Mouse (Mus musculus) mammary gland, adult 2 months (tissue): ENCODE measurements around the gene Scgb2b17. TPM values are rescaled to one million over a fixed set of nuclear protein-coding genes. Genes with fewer than 3 reads are reported as not detected.

Experiments used
- polyA plus RNA-seq: library from polyadenylated mRNA; depleted of rRNA; stranded (reverse); fragments of >200 nt; gene quantifications from 2 replicates; pipeline ENCODE4 v1.2.3, GENCODE M21; 2012; ENCODE audit warnings: low replicate concordance; rRNA removed

Gene Scgb2b17
- not detected in 2 replicates for polyA plus RNA-seq

DNA sequence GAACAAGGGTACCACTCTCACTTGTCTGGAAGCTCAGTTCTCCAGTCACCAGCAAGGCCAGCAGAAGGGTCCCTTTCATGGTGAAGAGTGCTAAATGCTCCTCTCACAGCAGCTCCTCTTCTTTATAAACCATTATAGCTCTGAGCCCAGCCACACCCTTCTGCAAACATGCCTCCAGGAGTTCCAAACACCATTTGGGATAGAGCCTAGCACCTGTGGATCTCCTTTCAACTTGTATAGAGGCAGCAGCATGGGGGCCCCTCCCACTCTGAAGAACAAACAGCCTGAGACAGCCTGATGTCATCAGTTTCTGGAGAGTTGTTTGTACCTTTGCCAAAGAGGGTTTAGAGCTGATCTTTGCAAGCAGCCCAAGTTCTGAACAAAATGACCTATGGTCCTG, at the start of gene Scgb2b17:
TSS of gene Scgb2b17 (minus strand) at position 101 of the 400 bp plus-strand sequence.

DNA sequence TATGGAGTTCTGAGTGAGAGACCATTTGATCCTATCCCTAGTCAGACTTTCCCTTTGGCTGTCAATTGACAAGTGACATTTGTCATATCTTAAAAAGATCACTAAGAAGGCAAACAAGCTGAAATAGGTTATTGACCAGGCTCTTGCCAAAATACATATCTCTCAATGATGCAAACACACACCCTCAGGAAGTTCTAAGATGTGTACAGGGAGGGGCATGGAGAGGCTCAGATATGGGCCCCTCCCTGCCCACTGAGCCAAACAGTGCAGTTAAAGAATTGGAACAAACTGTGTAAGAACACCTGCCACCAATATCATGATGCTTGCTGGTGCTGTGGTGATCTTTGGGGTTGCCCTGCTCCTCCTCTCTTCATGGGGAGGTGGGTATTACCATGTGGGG, 6.8 kb upstream of the Scgb2b17 start, which contains the start of gene Scgb1b17:
TSS of gene Scgb1b17 (plus strand) at position 301 of the 400 bp plus-strand sequence.

Other genes with a start within 250 kb of the Scgb2b17 start
- gene Scgb2b15, start 226.9 kb downstream of the Scgb2b17 start, polyA plus RNA-seq = not detected in 2 replicates
- not detected in 2 replicates for gene Scgb1b15, start 220.0 kb downstream of the Scgb2b17 start, polyA plus RNA-seq
- gene Scgb1b17, start 6.9 kb upstream of the Scgb2b17 start, polyA plus RNA-seq = not detected in 2 replicates
- not detected in 2 replicates for gene Scgb2b18, start 117.3 kb upstream of the Scgb2b17 start, polyA plus RNA-seq
- gene Scgb1b18, start 129.0 kb upstream of the Scgb2b17 start, polyA plus RNA-seq = not detected in 2 replicates
- not detected in 2 replicates for gene Scgb2b19, start 223.8 kb upstream of the Scgb2b17 start, polyA plus RNA-seq
- gene Scgb1b19, start 230.7 kb upstream of the Scgb2b17 start, polyA plus RNA-seq = not detected in 2 replicates